Mouse (Mus musculus) limb, embryonic 15.5 days (tissue): ENCODE measurements around the gene Ccdc194. TPM values are rescaled to one million over a fixed set of nuclear protein-coding genes. Genes with fewer than 3 reads are reported as not detected.

Experiments used
- ATAC-seq: fragments of 200-750 bp; cut with Nextera tagmentation; 2 replicates; pipeline ENCODE4 v1.8.0; 2017; ENCODE audit warnings: low read depth, moderate TSS enrichment; ENCODE audit not compliant: insufficient number of reproducible peaks, low FRiP score, low TSS enrichment
- H3K27ac ChIP-seq: fragments of 300-500 bp; sonication (generic); 2 replicates; pipeline ENCODE4 v1.5.1; 2015; ENCODE audit warnings: moderate library complexity, mild to moderate bottlenecking, inconsistent platforms
- H3K27me3 ChIP-seq: fragments of 300-500 bp; sonication (generic); 2 replicates; pipeline ENCODE4 v1.6.1; 2015; ENCODE audit warnings: inconsistent platforms
- H3K36me3 ChIP-seq: fragments of 300-500 bp; sonication (generic); 2 replicates; pipeline ENCODE4 v1.6.1; 2015; ENCODE audit warnings: inconsistent platforms
- H3K4me1 ChIP-seq: fragments of 300-500 bp; sonication (generic); 2 replicates; pipeline ENCODE4 v1.6.1; 2015; ENCODE audit warnings: inconsistent platforms
- H3K4me2 ChIP-seq: fragments of 300-500 bp; sonication (generic); 2 replicates; pipeline ENCODE4 v1.6.1; 2015; ENCODE audit warnings: mild to moderate bottlenecking, inconsistent platforms
- H3K4me3 ChIP-seq: fragments of 300-500 bp; sonication (generic); 2 replicates; pipeline ENCODE4 v1.5.1; 2015; ENCODE audit warnings: mild to moderate bottlenecking, inconsistent platforms
- H3K9ac ChIP-seq: fragments of 300-500 bp; sonication (generic); 2 replicates; pipeline ENCODE4 v1.6.1; 2015; ENCODE audit warnings: inconsistent platforms
- H3K9me3 ChIP-seq: fragments of 300-500 bp; sonication (generic); 2 replicates; pipeline ENCODE4 v1.6.1; 2016; ENCODE audit warnings: inconsistent platforms
- WGBS: fragments of 180-500 bp; shearing (Covaris S2); methylation state at CpG from one replicate; pipeline ENCODE4 v1.1.7; 2015; 5-methylcytosine and 5-hydroxymethylcytosine counted together
- polyA plus RNA-seq: library from polyadenylated mRNA; unstranded; fragments of >200 nt; fragmentation: Nextera tagmentation; extraction: Ambion mirVana; gene quantifications from 2 replicates; pipeline ENCODE4 v1.2.1, GENCODE M21; 2015

Gene Ccdc194
- polyA plus RNA-seq, 1 experiment from 2014 or later: 1.5 TPM

DNA sequence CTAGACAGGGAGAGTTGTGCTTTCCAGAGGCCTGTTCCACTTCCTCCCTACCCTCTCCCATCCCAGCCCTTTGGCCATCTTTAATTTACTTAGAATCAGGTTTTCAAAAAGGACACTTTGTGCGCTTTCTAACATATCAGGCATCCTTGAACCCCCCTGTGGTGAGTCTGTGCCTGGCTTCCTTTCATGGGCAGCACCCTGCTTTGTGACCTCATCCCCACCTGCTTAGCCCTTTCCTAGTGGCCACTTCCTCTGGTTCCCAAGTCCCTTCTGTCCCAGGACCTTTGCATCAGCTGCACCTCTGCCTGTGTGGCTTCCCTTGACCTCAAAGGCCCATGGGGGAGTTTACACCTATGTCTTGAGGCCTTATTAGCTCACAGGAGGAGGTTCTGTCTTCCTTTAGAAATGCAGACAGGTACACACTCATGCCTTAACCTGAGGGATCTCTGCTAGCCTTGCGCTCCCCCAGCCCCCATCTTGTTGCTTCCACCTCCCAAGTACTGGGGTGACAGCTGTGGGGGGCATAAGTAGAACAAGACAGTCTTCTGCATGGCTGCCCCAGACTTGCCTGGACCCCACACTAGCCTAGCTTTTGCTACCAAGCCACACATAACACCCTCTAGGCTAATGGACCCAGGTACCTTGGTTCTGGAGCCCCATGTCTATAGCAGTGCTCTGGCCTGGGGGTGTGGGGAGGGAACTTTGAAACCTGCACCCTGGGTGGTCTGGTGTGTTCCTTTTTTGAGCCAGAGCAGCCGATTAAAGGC, 55.2 kb downstream of the Ccdc194 start:
- H3K9ac ChIP-seq: peak overlapping the region; percentile 44
- no peak for ATAC-seq
- 0 out of 2 replicates have a peak overlapping the region, but pooled peaks have one; percentile 9 for H3K27ac ChIP-seq
- H3K36me3 ChIP-seq: peaks cover 50% of the 10 kb centered on the region
- H3K27me3 ChIP-seq: no peaks in the 10 kb centered on the region
- H3K9me3 ChIP-seq: no peaks in the 10 kb centered on the region
- H3K4me1 ChIP-seq: peaks cover 22% of the 10 kb centered on the region
- H3K4me2 ChIP-seq: peak overlapping the region; percentile 66
- WGBS: 83% methylated on average over 3 of the region's 3 CpGs
- H3K4me3 ChIP-seq: peak overlapping the region; percentile 70

Other genes with a start within 250 kb of the Ccdc194 start
- gene Use1, start 158.9 kb downstream of the Ccdc194 start, polyA plus RNA-seq: 104 and 105 TPM in 2 replicates
- gene Ocel1, start 154.4 kb downstream of the Ccdc194 start, polyA plus RNA-seq: 5.7 and 7.0 TPM in 2 replicates
- 40.4 and 42.9 TPM in 2 replicates for gene Nr2f6, start 143.8 kb downstream of the Ccdc194 start, polyA plus RNA-seq
- gene Ushbp1, start 129.9 kb downstream of the Ccdc194 start, polyA plus RNA-seq: 10.3 and 13.4 TPM in 2 replicates
- 84.9 and 90.7 TPM in 2 replicates for gene Babam1, start 128.8 kb downstream of the Ccdc194 start, polyA plus RNA-seq
- gene Ankle1, start 119.7 kb downstream of the Ccdc194 start, polyA plus RNA-seq: 30.2 and 30.6 TPM in 2 replicates
- gene Abhd8, start 62.1 kb downstream of the Ccdc194 start, polyA plus RNA-seq: 65.7 and 67.2 TPM in 2 replicates
- 100 and 122 TPM in 2 replicates for gene Mrpl34, start 60.8 kb downstream of the Ccdc194 start, polyA plus RNA-seq
- 98.4 and 107 TPM in 2 replicates for gene Dda1, start 56.5 kb downstream of the Ccdc194 start, polyA plus RNA-seq
- gene Ano8, start 39.7 kb downstream of the Ccdc194 start, polyA plus RNA-seq: 1.3 and 1.4 TPM in 2 replicates
- gene Gtpbp3, start 37.6 kb downstream of the Ccdc194 start, polyA plus RNA-seq: 16.5 and 19.2 TPM in 2 replicates
- 56.9 and 66.3 TPM in 2 replicates for gene Plvap, start 14.0 kb downstream of the Ccdc194 start, polyA plus RNA-seq
- 33.6 and 36.4 TPM in 2 replicates for gene Bst2, start 11.7 kb upstream of the Ccdc194 start, polyA plus RNA-seq
- 95.7 and 102 TPM in 2 replicates for gene Mvb12a, start 17.2 kb upstream of the Ccdc194 start, polyA plus RNA-seq
- 0.74 and 0.84 TPM in 2 replicates for gene Tmem221, start 33.2 kb upstream of the Ccdc194 start, polyA plus RNA-seq
- gene Nxnl1, start 40.9 kb upstream of the Ccdc194 start, polyA plus RNA-seq: 0.14 TPM in 1 of 2 replicates, not detected in the other
- 44.5 and 45.3 TPM in 2 replicates for gene Slc27a1, start 43.2 kb upstream of the Ccdc194 start, polyA plus RNA-seq
- gene Pgls, start 66.5 kb upstream of the Ccdc194 start, polyA plus RNA-seq: 200 and 202 TPM in 2 replicates
- gene Fam129c, start 71.9 kb upstream of the Ccdc194 start, polyA plus RNA-seq: 5.0 and 5.9 TPM in 2 replicates
- gene Colgalt1, start 85.3 kb upstream of the Ccdc194 start, polyA plus RNA-seq: 105 and 108 TPM in 2 replicates
- 0.69 and 0.76 TPM in 2 replicates for gene Unc13a, start 146.0 kb upstream of the Ccdc194 start, polyA plus RNA-seq
- gene Jak3, start 150.6 kb upstream of the Ccdc194 start, polyA plus RNA-seq: 5.3 and 6.4 TPM in 2 replicates
- 0.63 and 0.96 TPM in 2 replicates for gene Insl3, start 163.5 kb upstream of the Ccdc194 start, polyA plus RNA-seq
- gene B3gnt3, start 176.1 kb upstream of the Ccdc194 start, polyA plus RNA-seq: 1.7 and 2.6 TPM in 2 replicates
- gene Fcho1, start 200.0 kb upstream of the Ccdc194 start, polyA plus RNA-seq: 7.7 and 8.9 TPM in 2 replicates